Mouse (Mus musculus) MEL (cell line): ENCODE results near the gene Edar.

Experiments used
- CTCF ChIP-seq, 3 experiments: IDR thresholded peaks in 2 of 3; conservative IDR thresholded peaks in 1 of 3; 2 replicates each; pipeline ENCODE4 v1.5.1; 2011 to 2012; ENCODE audit warnings: low read length in 3 of 3, low read depth in 2 of 3, mild to moderate bottlenecking in 2 of 3, improper control_type of control experiment in 1 of 3, inconsistent platforms in 1 of 3, mixed read lengths in 1 of 3, moderate library complexity in 1 of 3; ENCODE audit not compliant: control insufficient read depth in 1 of 3, insufficient read depth in 1 of 3, poor library complexity in 1 of 3, severe bottlenecking in 1 of 3
- MAFK ChIP-seq: IDR thresholded peaks from 2 replicates; pipeline ENCODE4 v1.6.1; 2011; ENCODE audit warnings: low read depth, mild to moderate bottlenecking, low read length, improper control_type of control experiment, borderline replicate concordance
- POLR2A ChIP-seq, 2 experiments: IDR thresholded peaks; 2 replicates each; pipeline ENCODE4 v1.6.1; 2011 to 2012; ENCODE audit warnings: low read length in 2 of 2, mild to moderate bottlenecking in 2 of 2, control low read depth in 1 of 2, improper control_type of control experiment in 1 of 2, low read depth in 1 of 2, moderate library complexity in 1 of 2; ENCODE audit not compliant: control insufficient read depth in 1 of 2, insufficient read depth in 1 of 2, poor library complexity in 1 of 2
- ZNF384 ChIP-seq: IDR thresholded peaks from 2 replicates; pipeline ENCODE4 v1.6.1; 2012; ENCODE audit warnings: low read depth, mild to moderate bottlenecking, inconsistent platforms, low read length, improper control_type of control experiment

- TF ChIP-seq ZNF384 (no peak), MAFK (no peak), CTCF (IDR thresholded peaks at IDR 0.05 in 2 of 3, conservative IDR thresholded peaks at IDR 0.05 in 1 of 3; ENCODE audit: control insufficient read depth in 1 of 3, insufficient read depth in 1 of 3, low read depth in 2 of 3, low read length in 3 of 3, poor library complexity in 1 of 3, severe bottlenecking in 1 of 3) (no peak), POLR2A (IDR thresholded peaks at IDR 0.05; ENCODE audit: control insufficient read depth in 1 of 2, insufficient read depth in 1 of 2, low read depth in 1 of 2, low read length in 2 of 2, poor library complexity in 1 of 2) (no peak)
These were observed 89.8 kb downstream of the Edar start for GRCm38 (mm10) chr10:58585427-58586223.
